Mouse (Mus musculus) kidney, embryonic 15.5 days (tissue): Measurements from ENCODE around the gene Lrtm1. TPM values are rescaled to one million over a fixed set of nuclear protein-coding genes. Genes with fewer than 3 reads are reported as not detected.

ENCODE experiments used
- ATAC-seq: fragments of 200-750 bp; cut with Nextera tagmentation; replicated peaks from 2 replicates; pipeline ENCODE4 v1.8.0; 2017; ENCODE audit warnings: moderate TSS enrichment; ENCODE audit not compliant: low FRiP score
- H3K27ac ChIP-seq: fragments of 300-500 bp; sonication (generic); 2 replicates; pipeline ENCODE4 v1.5.1; 2015; ENCODE audit warnings: mild to moderate bottlenecking, inconsistent platforms
- H3K27me3 ChIP-seq: fragments of 300-500 bp; sonication (generic); 2 replicates; pipeline ENCODE4 v1.6.1; 2015; ENCODE audit warnings: inconsistent platforms
- H3K36me3 ChIP-seq: fragments of 300-500 bp; sonication (generic); 2 replicates; pipeline ENCODE4 v1.6.1; 2015; ENCODE audit warnings: inconsistent platforms
- H3K4me1 ChIP-seq: fragments of 300-500 bp; sonication (generic); 2 replicates; pipeline ENCODE4 v1.6.1; 2015; ENCODE audit warnings: inconsistent platforms
- H3K4me2 ChIP-seq: fragments of 300-500 bp; sonication (generic); 2 replicates; pipeline ENCODE4 v1.6.1; 2015; ENCODE audit warnings: moderate library complexity, mild to moderate bottlenecking, inconsistent platforms
- H3K4me3 ChIP-seq: fragments of 300-500 bp; sonication (generic); replicated peaks from 2 replicates; pipeline ENCODE4 v1.5.1; 2015; ENCODE audit warnings: mild to moderate bottlenecking, inconsistent platforms
- H3K9ac ChIP-seq: fragments of 300-500 bp; sonication (generic); 2 replicates; pipeline ENCODE4 v1.6.1; 2015; ENCODE audit warnings: mild to moderate bottlenecking, inconsistent platforms
- H3K9me3 ChIP-seq: fragments of 300-500 bp; sonication (generic); replicated peaks from 2 replicates; pipeline ENCODE4 v1.6.1; 2016; ENCODE audit warnings: inconsistent platforms
- WGBS: fragments of 180-500 bp; shearing (Covaris S2); methylation state at CpG from one replicate; pipeline ENCODE4 v1.1.7; 2015; ENCODE audit warnings: mixed read lengths; 5-methylcytosine and 5-hydroxymethylcytosine counted together
- polyA plus RNA-seq: library from polyadenylated mRNA; unstranded; fragments of >200 nt; fragmentation: Nextera tagmentation; extraction: Ambion mirVana; gene quantifications from 2 replicates; pipeline ENCODE4 v1.2.1, GENCODE M21; 2015

Gene Lrtm1
- polyA plus RNA-seq = 0.10 and 0.18 TPM in 2 replicates

DNA sequence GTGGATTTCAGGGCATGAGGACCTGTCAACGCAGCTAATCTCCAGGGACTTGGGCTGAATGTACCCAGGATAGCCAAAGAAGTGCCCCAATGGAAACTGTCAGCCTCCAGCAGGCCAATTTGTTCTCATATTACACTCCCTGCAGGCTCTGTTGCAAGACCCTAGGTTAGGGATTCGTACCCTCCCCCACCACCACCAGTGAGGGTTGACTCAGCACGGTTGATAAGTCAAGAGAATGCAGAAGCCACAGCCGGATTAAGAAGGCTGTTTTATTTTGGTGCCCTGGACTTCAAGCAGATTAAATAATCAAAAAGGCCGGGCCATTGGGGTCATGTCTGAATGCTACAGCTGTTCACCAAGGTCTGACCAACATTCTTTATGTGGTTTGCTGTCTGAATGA lies at the start of gene Lrtm1:
TSS of gene Lrtm1 (plus strand) at position 326 of the 400 bp plus-strand sequence.
- Histone ChIP-seq H3K4me2 (no peak within 1 kb of the TSS), H3K9ac (no peak within 1 kb of the TSS), H3K27ac (no peak within 1 kb of the TSS), H3K4me3 (no peak within 1 kb of the TSS), H3K4me1 (peaks cover 17% of the 10 kb centered on the region), H3K9me3 (no peaks in the 10 kb centered on the region), H3K27me3 (no peaks in the 10 kb centered on the region), H3K36me3 (no peaks in the 10 kb centered on the region)
- peak; percentile 83 for ATAC-seq
- WGBS = 17% methylated on average over 5 of the region's 5 CpGs

DNA sequence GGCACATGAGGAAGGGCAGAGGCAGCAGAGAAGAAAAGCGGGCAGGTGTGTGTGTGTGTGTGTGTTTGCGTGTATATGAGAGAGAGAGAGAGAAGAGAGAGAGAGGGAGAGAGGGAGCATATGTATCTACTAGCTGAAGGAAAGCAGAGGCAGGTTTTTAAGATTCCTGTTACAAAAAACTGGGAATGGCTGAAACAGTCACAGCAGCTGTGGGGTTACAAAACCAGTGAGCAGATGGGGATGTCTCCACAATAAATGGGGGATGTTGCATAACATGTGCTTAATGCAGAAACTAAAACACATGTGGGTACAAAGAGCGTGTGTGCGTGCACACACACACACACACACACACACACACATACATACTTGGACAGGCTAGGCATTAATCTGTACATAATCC lies 48.8 kb upstream of the Lrtm1 start:
- Histone ChIP-seq H3K9ac (no peak overlapping the region), H3K9me3 (no peaks in the 10 kb centered on the region), H3K27ac (no peak overlapping the region), H3K4me3 (no peak overlapping the region), H3K36me3 (no peaks in the 10 kb centered on the region), H3K27me3 (no peaks in the 10 kb centered on the region), H3K4me2 (no peak overlapping the region), H3K4me1 (peaks cover 5% of the 10 kb centered on the region; the same call in 1 of the 2 replicates)
- no peak for ATAC-seq
- 89% methylated on average over 4 of the region's 4 CpGs for WGBS

- peaks cover 5% of the 10 kb centered on the region; the same call in 1 of the 2 replicates for H3K4me1 ChIP-seq
- H3K4me2 ChIP-seq = no peak overlapping the region
- no peaks in the 10 kb centered on the region for H3K36me3 ChIP-seq
- H3K9me3 ChIP-seq = no peaks in the 10 kb centered on the region
- H3K9ac ChIP-seq = no peak overlapping the region
- H3K27ac ChIP-seq = no peak overlapping the region
- WGBS = 27% methylated on average over 5 of the region's 5 CpGs
- ATAC-seq = no peak
- no peak overlapping the region for H3K4me3 ChIP-seq
- H3K27me3 ChIP-seq = no peaks in the 10 kb centered on the region
Observed at GRCm38 (mm10) chr14:28972620-28973019, 45.4 kb upstream of the Lrtm1 start.

GRCm38 (mm10) chr14:28979230-28979629 lies 38.8 kb upstream of the Lrtm1 start:
- H3K27me3 ChIP-seq = no peaks in the 10 kb centered on the region
- no peaks in the 10 kb centered on the region for H3K9me3 ChIP-seq
- WGBS = 93% methylated on average over 2 of the region's 2 CpGs
- H3K9ac ChIP-seq = no peak overlapping the region
- no peak overlapping the region for H3K4me2 ChIP-seq
- no peak overlapping the region for H3K4me3 ChIP-seq
- ATAC-seq = no peak
- H3K4me1 ChIP-seq = 0 out of 2 replicates have a peak, but pooled peaks cover 4% of the 10 kb centered on the region
- H3K27ac ChIP-seq = no peak overlapping the region
- no peaks in the 10 kb centered on the region for H3K36me3 ChIP-seq

GRCm38 (mm10) chr14:28980482-28980881 lies 37.5 kb upstream of the Lrtm1 start:
- Histone ChIP-seq H3K27ac (no peak overlapping the region), H3K4me2 (no peak overlapping the region), H3K4me1 (0 out of 2 replicates have a peak, but pooled peaks cover 4% of the 10 kb centered on the region), H3K9me3 (no peaks in the 10 kb centered on the region), H3K9ac (no peak overlapping the region), H3K4me3 (no peak overlapping the region), H3K36me3 (no peaks in the 10 kb centered on the region), H3K27me3 (no peaks in the 10 kb centered on the region)
- ATAC-seq = no peak
- WGBS = 38% methylated on average over 3 of the region's 3 CpGs

DNA sequence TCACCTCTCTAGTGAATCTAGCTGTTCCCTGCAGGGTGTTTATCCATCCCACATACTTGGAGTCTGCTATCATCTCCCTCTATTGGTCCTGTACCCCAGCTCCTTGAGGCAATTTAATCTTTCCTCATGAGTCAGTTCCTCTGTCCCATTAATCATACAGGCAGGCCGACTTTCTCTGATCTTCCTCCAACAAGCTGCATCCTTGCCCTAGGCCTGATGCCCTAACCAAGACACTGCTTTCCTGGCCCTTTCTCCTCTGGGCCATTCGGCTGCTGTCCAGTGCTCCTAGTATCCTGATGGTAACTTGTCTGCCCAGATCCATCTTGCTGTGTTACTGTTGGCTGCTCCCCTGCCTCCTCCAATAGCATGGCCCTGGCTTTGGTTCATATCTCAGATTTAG lies 33.7 kb upstream of the Lrtm1 start:
- ATAC-seq = no peak
- Histone ChIP-seq H3K27me3 (no peaks in the 10 kb centered on the region), H3K4me1 (0 out of 2 replicates have a peak, but pooled peaks cover 4% of the 10 kb centered on the region), H3K4me2 (no peak overlapping the region), H3K36me3 (no peaks in the 10 kb centered on the region), H3K9ac (no peak overlapping the region), H3K4me3 (no peak overlapping the region), H3K27ac (no peak overlapping the region), H3K9me3 (no peaks in the 10 kb centered on the region)
- 61% methylated on average over 2 of the region's 2 CpGs for WGBS

GRCm38 (mm10) chr14:28988211-28988900 lies 29.7 kb upstream of the Lrtm1 start:
- no peaks in the 10 kb centered on the region for H3K4me1 ChIP-seq
- no peak for ATAC-seq
- H3K4me2 ChIP-seq = no peak overlapping the region
- 0 out of 2 replicates have a peak overlapping the region, but pooled peaks have one; percentile 9 for H3K27ac ChIP-seq
- WGBS = 78% methylated on average over 7 of the region's 7 CpGs
- no peak overlapping the region for H3K9ac ChIP-seq
- H3K27me3 ChIP-seq = no peaks in the 10 kb centered on the region
- no peaks in the 10 kb centered on the region for H3K9me3 ChIP-seq
- H3K4me3 ChIP-seq = no peak overlapping the region
- H3K36me3 ChIP-seq = no peaks in the 10 kb centered on the region

DNA sequence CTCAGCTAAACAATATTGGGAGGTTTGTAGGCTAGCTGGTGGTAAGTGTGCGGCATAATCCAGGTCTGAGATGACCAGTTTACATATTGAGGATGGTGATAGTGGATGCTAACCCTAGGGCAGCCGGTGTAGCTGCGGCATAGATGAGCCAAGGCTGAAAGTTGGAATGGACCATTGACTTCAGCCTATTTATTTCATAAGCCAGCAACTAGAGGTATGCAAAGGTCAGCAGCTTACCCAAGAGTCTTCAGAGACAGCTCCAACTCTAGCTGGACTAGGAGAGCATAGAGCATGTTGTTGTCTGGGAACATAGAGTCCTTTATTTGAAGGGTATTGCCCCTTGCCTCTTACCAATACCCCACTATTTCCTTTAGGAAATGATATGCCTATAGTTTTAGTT lies 21.4 kb upstream of the Lrtm1 start:
- Histone ChIP-seq H3K9me3 (no peaks in the 10 kb centered on the region), H3K4me2 (no peak overlapping the region), H3K27me3 (no peaks in the 10 kb centered on the region), H3K27ac (no peak overlapping the region), H3K4me3 (no peak overlapping the region), H3K9ac (no peak overlapping the region), H3K36me3 (no peaks in the 10 kb centered on the region), H3K4me1 (no peaks in the 10 kb centered on the region)
- ATAC-seq = no peak
- 96% methylated on average over 3 of the region's 3 CpGs for WGBS

DNA sequence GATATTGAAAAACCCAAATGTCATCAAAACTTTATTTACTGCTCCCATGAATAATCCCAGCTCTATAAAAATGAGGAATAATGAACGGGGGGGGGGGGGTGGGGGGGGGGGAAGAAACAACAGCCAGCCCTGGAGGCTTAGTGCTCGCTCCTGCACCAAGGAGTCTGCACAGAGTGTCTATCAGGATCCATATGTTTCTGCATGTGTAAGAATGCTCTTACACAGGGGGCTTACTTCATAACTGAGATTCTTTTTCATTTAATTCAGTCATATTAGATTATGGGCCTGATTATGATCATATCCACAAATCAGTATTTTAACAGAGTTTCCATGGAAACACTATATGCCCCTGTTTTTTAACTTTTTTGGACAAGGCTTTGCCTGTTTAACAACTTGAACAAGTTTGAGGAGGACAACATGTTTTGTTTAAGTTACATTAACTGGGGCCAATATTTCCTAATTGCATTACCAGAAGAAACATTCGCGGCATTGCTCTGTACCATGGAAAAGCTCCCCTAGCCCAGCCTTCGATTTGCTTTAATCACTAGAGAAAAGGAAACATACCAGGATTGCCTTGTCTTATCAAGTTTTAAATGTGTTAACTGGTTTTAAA lies 12.7 kb upstream of the Lrtm1 start:
- no peak overlapping the region for H3K4me2 ChIP-seq
- no peak overlapping the region for H3K9ac ChIP-seq
- H3K36me3 ChIP-seq = no peaks in the 10 kb centered on the region
- no peaks in the 10 kb centered on the region for H3K4me1 ChIP-seq
- no peaks in the 10 kb centered on the region for H3K9me3 ChIP-seq
- no peak for ATAC-seq
- H3K27me3 ChIP-seq = no peaks in the 10 kb centered on the region
- no peak overlapping the region for H3K4me3 ChIP-seq
- 85% methylated on average over 5 of the region's 5 CpGs for WGBS
- no peak overlapping the region for H3K27ac ChIP-seq

DNA sequence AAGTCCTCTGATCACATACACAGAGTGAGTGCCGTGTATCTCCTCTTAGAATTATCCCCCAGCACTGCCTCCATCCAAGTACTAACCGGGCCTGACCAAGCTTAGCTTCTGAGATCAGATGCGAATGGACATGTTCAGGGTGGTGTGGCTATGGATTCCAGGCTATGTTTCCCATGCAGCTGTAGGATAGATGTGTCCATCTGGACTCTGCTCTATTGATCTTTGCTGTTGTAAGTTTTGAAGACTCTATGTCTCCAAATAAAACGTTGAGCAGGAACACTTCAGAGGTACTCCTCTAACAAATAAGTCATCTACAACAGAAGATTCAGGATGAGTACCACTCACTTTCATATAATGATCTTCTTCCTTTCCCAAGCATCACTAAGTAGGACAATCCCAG lies 8.4 kb upstream of the Lrtm1 start:
- H3K36me3 ChIP-seq = no peaks in the 10 kb centered on the region
- no peaks in the 10 kb centered on the region for H3K4me1 ChIP-seq
- no peak overlapping the region for H3K4me3 ChIP-seq
- WGBS = 89% methylated on average over 4 of the region's 4 CpGs
- no peak overlapping the region for H3K27ac ChIP-seq
- no peak overlapping the region for H3K9ac ChIP-seq
- no peaks in the 10 kb centered on the region for H3K9me3 ChIP-seq
- ATAC-seq = no peak
- H3K27me3 ChIP-seq = no peaks in the 10 kb centered on the region
- no peak overlapping the region for H3K4me2 ChIP-seq

GRCm38 (mm10) chr14:29013161-29013560 lies 4.8 kb upstream of the Lrtm1 start:
- 87% methylated on average over 3 of the region's 3 CpGs for WGBS
- Histone ChIP-seq H3K27me3 (no peaks in the 10 kb centered on the region), H3K36me3 (no peaks in the 10 kb centered on the region), H3K27ac (no peak overlapping the region), H3K9ac (no peak overlapping the region), H3K4me1 (peaks cover 14% of the 10 kb centered on the region), H3K4me3 (no peak overlapping the region), H3K9me3 (no peaks in the 10 kb centered on the region), H3K4me2 (no peak overlapping the region)
- no peak for ATAC-seq

DNA sequence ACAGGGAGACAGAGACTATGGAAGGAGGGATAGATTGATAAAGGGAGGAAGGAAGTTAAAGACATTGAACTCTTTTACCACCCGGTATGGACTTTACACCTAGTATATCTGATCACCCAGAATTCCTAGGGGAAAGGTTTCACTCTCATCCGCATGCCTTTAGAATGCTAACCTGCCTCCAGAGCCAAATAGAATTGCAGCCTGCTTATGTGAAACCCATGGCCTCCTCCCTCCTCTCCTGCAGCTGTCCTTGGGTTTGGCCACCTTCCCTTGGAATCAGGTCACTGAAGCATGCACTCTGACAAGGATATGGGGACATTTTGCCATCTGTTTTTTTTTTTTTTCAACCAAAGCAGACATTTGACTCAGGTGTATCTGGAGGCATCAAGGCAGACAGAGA lies 3.3 kb upstream of the Lrtm1 start:
- no peak overlapping the region for H3K4me2 ChIP-seq
- WGBS = 78% methylated on average over 2 of the region's 2 CpGs
- ATAC-seq = no peak
- no peaks in the 10 kb centered on the region for H3K36me3 ChIP-seq
- H3K9me3 ChIP-seq = no peaks in the 10 kb centered on the region
- H3K4me3 ChIP-seq = no peak overlapping the region
- no peak overlapping the region for H3K27ac ChIP-seq
- H3K4me1 ChIP-seq = peaks cover 17% of the 10 kb centered on the region
- H3K9ac ChIP-seq = no peak overlapping the region
- no peaks in the 10 kb centered on the region for H3K27me3 ChIP-seq
